Mouse (Mus musculus) colon, adult 2 months (tissue): ENCODE results near the gene Zbtb43. TPM values are rescaled to one million over a fixed set of nuclear protein-coding genes. Genes with fewer than 3 reads are reported as not detected.

Experiments used
- polyA plus RNA-seq: library from polyadenylated mRNA; depleted of rRNA; stranded (reverse); fragments of >200 nt; gene quantifications from 2 replicates; pipeline ENCODE4 v1.2.3, GENCODE M21; 2012; rRNA removed

Zbtb43 gene
- polyA plus RNA-seq = 8.4 and 10.1 TPM in 2 replicates

DNA sequence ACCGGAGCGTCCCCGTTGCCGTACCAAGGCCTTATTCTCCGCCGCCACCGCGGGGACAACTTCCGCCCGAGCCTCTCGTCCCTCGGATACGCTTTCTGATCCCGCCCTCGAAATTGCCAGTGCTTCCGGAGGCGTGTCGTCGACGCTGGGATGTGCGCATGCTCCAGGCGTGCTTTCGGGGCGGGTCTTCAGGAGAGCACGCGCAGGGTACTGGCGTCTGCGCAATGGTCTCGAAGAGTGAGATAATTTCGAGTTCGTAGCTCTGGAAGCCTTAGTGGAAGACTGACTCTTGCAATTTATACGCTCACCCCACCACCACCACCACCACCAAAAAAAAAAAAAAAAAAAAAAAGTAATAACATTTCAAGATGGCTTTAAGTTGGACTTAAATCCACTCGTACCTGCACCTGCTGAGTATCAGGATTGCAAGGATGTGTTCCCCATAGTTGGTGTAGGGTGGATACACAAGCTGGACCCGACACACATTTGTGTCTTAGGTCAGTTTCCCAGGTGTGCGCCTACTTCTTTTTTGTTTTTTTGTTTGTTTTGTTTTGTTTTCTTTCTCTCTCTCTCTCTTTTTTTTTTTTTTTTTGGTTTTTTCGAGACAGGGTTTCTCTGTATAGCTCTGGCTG is at the start of gene Zbtb43:
TSS of gene Zbtb43 (minus strand) at position 94 of the 632 bp plus-strand sequence.

GRCm38 (mm10) chr2:33430771-33431699 is 37.3 kb downstream of the Zbtb43 start, which contains the start of gene Zbtb34:
Zbtb34 (minus strand) TSS chr2:33431324.

Other genes starting within 250 kb of the Zbtb43 start
- gene Ralgps1, start 97.1 kb downstream of the Zbtb43 start, polyA plus RNA-seq = 5.7 and 6.4 TPM in 2 replicates
- 5.6 TPM in 2 replicates for gene Zbtb34, start 37.2 kb downstream of the Zbtb43 start, polyA plus RNA-seq
- gene Lmx1b, start 172.0 kb upstream of the Zbtb43 start, polyA plus RNA-seq = 0.27 and 0.34 TPM in 2 replicates